Mouse (Mus musculus): ENCODE measurements around the gene Chtf18.

DNA sequence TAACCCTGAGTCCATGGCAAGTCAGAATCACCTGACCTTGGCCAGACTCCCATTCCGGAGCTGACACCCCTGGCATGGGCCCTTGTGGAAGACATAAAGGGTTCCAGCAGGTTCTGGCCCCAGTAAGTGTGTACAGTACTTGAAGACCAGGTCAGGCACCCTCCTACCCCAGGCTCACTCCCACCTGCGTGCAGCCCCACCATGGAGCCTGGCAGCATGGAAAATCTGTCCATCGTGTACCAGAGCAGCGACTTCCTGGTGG, 721 bp upstream of the Chtf18 start:
- TF ChIP-seq POLR2A (IDR thresholded peaks at IDR 0.05; ENCODE audit: low read depth, low read length) = no peak
- no peak for TF ChIP-seq CTCF (IDR thresholded peaks at IDR 0.05; ENCODE audit: extremely low read depth, insufficient read depth, insufficient read length, insufficient replicate concordance)

Measured in spleen, adult 2 months (tissue).